Mouse (Mus musculus) naive thymus-derived CD4-positive, alpha-beta T cell, adult 2 months (primary cell): ENCODE results near the gene Olfr27.

Source experiments
- DNase-seq: peaks from one replicate; pipeline ENCODE4 v3.0.0-alpha.2; 2011; ENCODE audit warnings: low read depth

Gene Olfr27

GRCm38 (mm10) chr9:39127831-39128230 is at the start of gene Olfr27:
TSS of gene Olfr27 (plus strand) at chr9:39128131.
- no peak for DNase-seq

- DNase-seq = no peak
Measured at GRCm38 (mm10) chr9:39078787-39079186, 49.1 kb upstream of the Olfr27 start, which contains the start of gene Olfr938. TSS of gene Olfr938 (minus strand) at chr9:39078887.

GRCm38 (mm10) chr9:39127326-39127725 is 605 bp upstream of the Olfr27 start:
- no peak for DNase-seq

- no peak for DNase-seq
Measured at GRCm38 (mm10) chr9:39152401-39152800, 24.5 kb downstream of the Olfr27 start.

GRCm38 (mm10) chr9:39166004-39166403 is 38.1 kb downstream of the Olfr27 start, which contains the start of gene Olfr943:
TSS of gene Olfr943 (plus strand) at chr9:39166304.
- DNase-seq = no peak
